Mouse (Mus musculus) C2C12 (cell line): ENCODE measurements at regions not wholly inside any gene's neighbourhood (a gene's known extent, or its start where the extent isn't known, plus 50 kb on each side); places are given as distances from the start of the nearest gene placed in this dataset.

Experiments used
- H3K27me3 ChIP-seq: one replicate; pipeline ENCODE4 v1.6.1; 2011; ENCODE audit not compliant: control insufficient read depth, insufficient read depth, insufficient read length
- H3K36me3 ChIP-seq: one replicate; pipeline ENCODE4 v1.6.1; 2011; ENCODE audit not compliant: control insufficient read depth, insufficient read depth
- H3K4me3 ChIP-seq: one replicate; pipeline ENCODE4 v1.5.1; 2011; ENCODE audit warnings: mild to moderate bottlenecking, control low read depth; ENCODE audit not compliant: poor library complexity, insufficient read depth, severe bottlenecking
- H3K79me2 ChIP-seq: one replicate; pipeline ENCODE4 v1.6.1; 2011; ENCODE audit not compliant: control insufficient read depth, insufficient read depth
- H3K79me3 ChIP-seq: one replicate; pipeline ENCODE4 v1.6.1; 2011; ENCODE audit warnings: low read depth, control low read depth
- H3ac ChIP-seq: one replicate; pipeline ENCODE3; 2011; ENCODE audit warnings: low read depth; ENCODE audit not compliant: control insufficient read depth, insufficient read length
- CEBPB ChIP-seq: IDR thresholded peaks from one replicate; pipeline ENCODE4 v1.6.1; 2011; ENCODE audit warnings: low read depth, mild to moderate bottlenecking, control low read depth, moderate library complexity
- CTCF ChIP-seq: IDR thresholded peaks from one replicate; pipeline ENCODE4 v1.5.1; 2011; ENCODE audit not compliant: control insufficient read depth, insufficient read depth, insufficient read length
- FOSL1 ChIP-seq: IDR thresholded peaks from one replicate; pipeline ENCODE4 v1.8.0; 2011; ENCODE audit warnings: mild to moderate bottlenecking, low read length; ENCODE audit not compliant: poor library complexity, insufficient read depth, severe bottlenecking
- MAX ChIP-seq: IDR thresholded peaks from one replicate; pipeline ENCODE4 v1.6.1; 2011; ENCODE audit warnings: mild to moderate bottlenecking, control low read depth
- MYOD1 ChIP-seq: IDR thresholded peaks from one replicate; pipeline ENCODE4 v1.6.1; 2011; ENCODE audit warnings: low read depth; ENCODE audit not compliant: control insufficient read depth, insufficient read length
- MYOG ChIP-seq: IDR thresholded peaks from one replicate; pipeline ENCODE4 v1.6.1; 2011; ENCODE audit not compliant: control insufficient read depth, insufficient read length; ENCODE audit errors: extremely low read depth
- USF1 ChIP-seq: IDR thresholded peaks from one replicate; pipeline ENCODE4 v1.6.1; 2011; ENCODE audit warnings: low read depth, mild to moderate bottlenecking, control low read depth, moderate library complexity

GRCm38 (mm10) chr1:60665329-60665728 is 51.3 kb upstream of the Cd28 start:
- TF ChIP-seq MAX, result no peak
- TF ChIP-seq FOSL1, result no peak
- no peak for TF ChIP-seq CEBPB
- no peak for TF ChIP-seq CTCF
- TF ChIP-seq MYOD1, result no peak
- TF ChIP-seq USF1, result no peak
- TF ChIP-seq MYOG, result no peak
- no peak overlapping the region for H3ac ChIP-seq

GRCm38 (mm10) chr1:60662301-60662986 is 54.2 kb upstream of the Cd28 start:
- Histone ChIP-seq H3K79me3 (no peaks in the 10 kb centered on the region), H3K79me2 (no peaks in the 10 kb centered on the region), H3K36me3 (no peaks in the 10 kb centered on the region), H3K27me3 (no peaks in the 10 kb centered on the region), H3ac (no peak overlapping the region), H3K4me3 (no peak overlapping the region)
- no peak for TF ChIP-seq FOSL1

More at GRCm38 (mm10) chr1:60665329-60665728, 51.3 kb upstream of the Cd28 start:
- Histone ChIP-seq H3K79me3 (no peaks in the 10 kb centered on the region), H3K27me3 (no peaks in the 10 kb centered on the region), H3K4me3 (no peak overlapping the region), H3K79me2 (no peaks in the 10 kb centered on the region), H3K36me3 (no peaks in the 10 kb centered on the region)

GRCm38 (mm10) chr1:60661857-60662256 is 54.7 kb upstream of the Cd28 start:
- H3ac ChIP-seq, result no peak overlapping the region

GRCm38 (mm10) chr1:60659604-60660003 is 57.0 kb upstream of the Cd28 start:
- Histone ChIP-seq H3K27me3 (no peaks in the 10 kb centered on the region), H3K36me3 (no peaks in the 10 kb centered on the region), H3ac (no peak overlapping the region), H3K79me2 (no peaks in the 10 kb centered on the region), H3K4me3 (no peak overlapping the region), H3K79me3 (no peaks in the 10 kb centered on the region)
- no peak for TF ChIP-seq MYOD1
- TF ChIP-seq USF1, result no peak
- no peak for TF ChIP-seq MAX
- TF ChIP-seq MYOG, result no peak
- TF ChIP-seq CTCF, result no peak
- TF ChIP-seq FOSL1, result no peak
- TF ChIP-seq CEBPB, result no peak

More at GRCm38 (mm10) chr1:60661857-60662256, 54.7 kb upstream of the Cd28 start:
- Histone ChIP-seq H3K79me3 (no peaks in the 10 kb centered on the region), H3K36me3 (no peaks in the 10 kb centered on the region), H3K27me3 (no peaks in the 10 kb centered on the region), H3K79me2 (no peaks in the 10 kb centered on the region), H3K4me3 (no peak overlapping the region)
- no peak for TF ChIP-seq USF1
- no peak for TF ChIP-seq CEBPB
- TF ChIP-seq MYOD1, result no peak
- TF ChIP-seq CTCF, result no peak
- no peak for TF ChIP-seq MAX
- TF ChIP-seq FOSL1, result no peak
- TF ChIP-seq MYOG, result no peak

GRCm38 (mm10) chr1:60659041-60659440 is 57.6 kb upstream of the Cd28 start:
- TF ChIP-seq FOSL1, result no peak
- H3K36me3 ChIP-seq, result no peaks in the 10 kb centered on the region
- H3ac ChIP-seq, result no peak overlapping the region
- no peak overlapping the region for H3K4me3 ChIP-seq
- no peaks in the 10 kb centered on the region for H3K79me3 ChIP-seq
- no peaks in the 10 kb centered on the region for H3K27me3 ChIP-seq
- no peaks in the 10 kb centered on the region for H3K79me2 ChIP-seq

GRCm38 (mm10) chr1:60658383-60658782 is 58.2 kb upstream of the Cd28 start:
- H3ac ChIP-seq, result no peak overlapping the region
- H3K79me2 ChIP-seq, result no peaks in the 10 kb centered on the region
- TF ChIP-seq USF1, result no peak
- TF ChIP-seq CTCF, result no peak
- H3K36me3 ChIP-seq, result no peaks in the 10 kb centered on the region
- no peaks in the 10 kb centered on the region for H3K27me3 ChIP-seq
- no peak overlapping the region for H3K4me3 ChIP-seq
- no peaks in the 10 kb centered on the region for H3K79me3 ChIP-seq
